Mouse (Mus musculus): Measurements from ENCODE around the gene Etv4. TPM values are rescaled to one million over a fixed set of nuclear protein-coding genes. Genes with fewer than 3 reads are reported as not detected.

Gene Etv4
- not detected in 2 replicates for total RNA-seq (2023)

DNA sequence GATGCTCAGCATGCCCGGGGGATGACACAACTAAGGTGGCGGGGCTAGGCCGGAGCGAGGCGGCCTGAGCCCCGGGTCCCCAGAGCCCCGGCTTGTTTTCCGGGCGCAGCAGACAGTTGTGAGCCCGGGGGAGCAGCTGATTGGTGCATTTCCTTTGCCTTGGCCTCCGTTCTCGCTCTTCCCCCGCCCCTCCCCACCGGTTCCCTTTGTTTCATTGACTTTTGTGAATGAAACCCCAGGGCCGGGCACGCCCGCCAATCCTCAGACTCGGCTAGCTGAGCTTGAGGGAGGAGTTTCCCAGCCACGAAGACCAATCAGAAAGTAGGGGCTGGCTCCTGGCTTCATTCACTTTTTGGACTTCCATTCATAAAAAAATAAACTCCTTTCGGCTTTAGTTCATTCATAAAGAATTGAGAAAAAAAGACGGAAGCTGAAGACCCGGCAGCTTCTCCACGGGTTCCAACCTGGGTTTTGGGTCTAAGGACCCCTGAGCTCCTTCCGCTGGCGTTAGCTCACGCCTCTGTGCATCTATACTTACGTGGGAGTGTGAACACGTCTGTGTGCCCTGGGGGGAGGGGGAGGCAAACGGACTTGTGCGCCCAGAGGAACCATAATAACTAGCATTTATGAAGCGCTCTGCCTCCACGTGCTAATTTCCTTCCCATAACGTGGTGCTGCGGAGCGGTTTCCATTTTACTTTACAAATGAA is at the start of gene Etv4:
Gene Etv4, minus strand, starts transcription at position 229 of the 709 bp plus-strand sequence.

DNA sequence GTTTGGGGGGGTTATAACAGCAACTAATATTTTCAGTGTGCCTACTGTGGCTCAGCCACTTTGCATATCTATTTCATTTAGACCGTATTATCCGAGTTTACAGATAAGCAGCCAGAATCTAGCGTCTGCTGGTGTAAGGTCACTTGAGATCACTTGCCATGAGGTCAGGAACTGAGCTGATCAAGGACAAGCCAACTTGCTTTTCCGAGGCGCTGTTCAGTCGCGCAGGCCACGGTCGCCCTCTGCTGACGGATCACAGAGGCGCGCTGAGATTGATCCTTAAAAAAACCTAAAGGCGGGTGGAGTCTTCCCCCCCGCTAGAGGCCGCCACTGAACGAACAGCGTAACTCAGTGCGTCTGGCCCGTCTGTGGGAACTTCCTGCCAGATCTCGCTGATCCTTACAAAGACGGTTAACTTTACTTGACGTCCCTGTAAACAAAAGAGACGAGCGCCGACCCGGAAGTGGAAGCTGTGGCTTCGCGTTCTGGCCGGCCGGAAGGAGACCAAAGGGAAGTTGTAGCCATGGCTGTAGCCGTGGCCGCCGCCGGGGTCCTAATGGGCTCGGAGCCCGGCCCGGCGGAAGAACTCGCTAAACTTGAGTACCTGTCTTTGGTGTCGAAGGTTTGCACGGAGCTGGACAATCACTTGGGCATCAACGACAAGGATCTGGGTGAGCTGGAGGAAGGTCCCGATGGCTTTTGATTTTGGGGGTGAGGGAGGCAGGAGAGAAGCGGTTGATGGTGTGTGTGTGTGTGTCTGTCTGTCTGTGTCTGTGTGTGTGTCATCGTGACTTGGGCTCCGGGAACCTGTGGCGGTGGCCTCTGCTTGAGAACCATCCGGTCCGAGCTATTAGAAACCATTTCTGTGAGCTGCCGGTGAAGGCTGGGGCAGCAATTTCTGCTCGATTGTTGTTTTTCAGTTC is 52.4 kb downstream of the Etv4 start, which contains the start of gene Dhx8:
Gene Dhx8, plus strand, starts transcription at position 402 of the 923 bp plus-strand sequence.

Other genes with a start within 250 kb of the Etv4 start
- 20.7 and 21.2 TPM in 2 replicates for gene Brca1, start 233.4 kb downstream of the Etv4 start, total RNA-seq (2023)
- gene Nbr1, start 233.2 kb downstream of the Etv4 start, total RNA-seq (2023) = 128 and 177 TPM in 2 replicates
- gene Tmem106a, start 203.1 kb downstream of the Etv4 start, total RNA-seq (2023) = 8.5 and 12.0 TPM in 2 replicates
- not detected in 2 replicates for gene Gm11634, start 186.1 kb downstream of the Etv4 start, total RNA-seq (2023)
- gene Rdm1, start 158.2 kb downstream of the Etv4 start, total RNA-seq (2023) = 10.8 and 12.2 TPM in 2 replicates
- 1.3 and 2.7 TPM in 2 replicates for gene Arl4d, start 119.8 kb downstream of the Etv4 start, total RNA-seq (2023)
- gene Dhx8, start 52.5 kb downstream of the Etv4 start, total RNA-seq (2023) = 54.4 and 67.3 TPM in 2 replicates
- not detected in 2 replicates for gene Meox1, start 109.0 kb upstream of the Etv4 start, total RNA-seq (2023)
- not detected in 2 replicates for gene Sost, start 181.6 kb upstream of the Etv4 start, total RNA-seq (2023)
- not detected in 2 replicates for gene Cfap97d1, start 198.9 kb upstream of the Etv4 start, total RNA-seq (2023)
- gene Dusp3, start 201.6 kb upstream of the Etv4 start, total RNA-seq (2023) = 17.3 and 33.2 TPM in 2 replicates
- gene Mpp3, start 243.1 kb upstream of the Etv4 start, total RNA-seq (2023) = not detected in 2 replicates